Mouse (Mus musculus): Measurements from ENCODE around the gene Krt7.

- TF ChIP-seq CTCF (IDR thresholded peaks at IDR 0.05; ENCODE audit: extremely low read depth, insufficient read depth, insufficient read length, insufficient replicate concordance) = no peak
- no peak for TF ChIP-seq POLR2A (IDR thresholded peaks at IDR 0.05; ENCODE audit: low read depth, low read length)
Observed at GRCm38 (mm10) chr15:101363933-101364332, 46.9 kb upstream of the Krt7 start.

All from spleen, adult 2 months (tissue).